Mouse (Mus musculus) midbrain, embryonic 12.5 days (tissue): ENCODE data around the gene Pkd1. TPM values are rescaled to one million over a fixed set of nuclear protein-coding genes. Genes with fewer than 3 reads are reported as not detected.
A peak's percentile ranks its signal among the peaks of the same experiment; 100 is the strongest.

Experiments used
- ATAC-seq: fragments of 200-750 bp; cut with Nextera tagmentation; 2 replicates; pipeline ENCODE4 v1.8.0; 2017; ENCODE audit warnings: low read depth, moderate TSS enrichment, moderate library complexity; ENCODE audit not compliant: low FRiP score
- H3K27ac ChIP-seq: fragments of 300-500 bp; sonication (generic); replicated peaks from 2 replicates; pipeline ENCODE4 v1.5.1; 2016; ENCODE audit warnings: mild to moderate bottlenecking
- H3K27me3 ChIP-seq: fragments of 300-500 bp; sonication (generic); 2 replicates; pipeline ENCODE4 v1.6.1; 2016; ENCODE audit warnings: mild to moderate bottlenecking
- H3K36me3 ChIP-seq: fragments of 300-500 bp; sonication (generic); 2 replicates; pipeline ENCODE4 v1.6.1; 2016
- H3K4me1 ChIP-seq: fragments of 300-500 bp; sonication (generic); 2 replicates; pipeline ENCODE4 v1.6.1; 2016
- H3K4me2 ChIP-seq: fragments of 300-500 bp; sonication (generic); replicated peaks from 2 replicates; pipeline ENCODE4 v1.6.1; 2016; ENCODE audit warnings: mild to moderate bottlenecking, moderate library complexity
- H3K4me3 ChIP-seq: fragments of 300-500 bp; sonication (generic); 2 replicates; pipeline ENCODE4 v1.5.1; 2016; ENCODE audit warnings: mild to moderate bottlenecking
- H3K9ac ChIP-seq: fragments of 300-500 bp; sonication (generic); replicated peaks from 2 replicates; pipeline ENCODE4 v1.6.1; 2016; ENCODE audit warnings: mild to moderate bottlenecking, moderate library complexity
- H3K9me3 ChIP-seq: fragments of 300-500 bp; sonication (generic); 2 replicates; pipeline ENCODE4 v1.6.1; 2016; ENCODE audit warnings: mild to moderate bottlenecking
- WGBS: fragments of 180-500 bp; shearing (Covaris S2); methylation state at CpG from one replicate; pipeline ENCODE4 v1.1.7; 2016; 5-methylcytosine and 5-hydroxymethylcytosine counted together
- polyA plus RNA-seq: library from polyadenylated mRNA; unstranded; fragments of >200 nt; fragmentation: Nextera tagmentation; extraction: Ambion mirVana; gene quantifications from 2 replicates; pipeline ENCODE4 v1.2.1, GENCODE M21; 2016

Gene Pkd1
- polyA plus RNA-seq, 1 experiment from 2014 or later = 27.1 TPM

DNA sequence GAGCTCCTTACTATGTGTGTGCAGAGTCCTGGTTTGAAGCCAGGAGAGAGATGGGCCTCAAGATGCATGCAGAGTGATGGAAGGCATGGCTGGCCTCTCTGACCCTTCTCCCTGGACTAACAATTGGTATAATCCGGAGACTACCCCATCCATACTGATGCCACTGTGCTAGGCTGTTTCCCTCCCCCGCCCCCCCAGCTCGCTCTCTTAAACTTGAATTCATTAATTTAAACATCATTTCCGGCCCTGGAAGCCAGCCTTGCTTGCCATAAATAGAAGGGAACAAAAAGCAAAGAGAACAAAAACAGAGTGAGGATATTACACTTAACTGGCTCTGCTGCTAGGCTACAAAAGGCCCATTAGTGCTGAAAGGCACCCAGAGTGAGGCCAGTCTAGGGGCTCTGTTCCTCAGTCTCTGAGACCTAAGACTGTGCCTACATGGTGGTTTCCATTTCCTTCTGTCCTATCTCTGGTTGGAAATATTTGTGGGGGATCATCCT, 9.0 kb downstream of the Pkd1 start:
- WGBS = 20% methylated on average over 4 of the region's 4 CpGs
- peak overlapping the region; percentile 78 for H3K27ac ChIP-seq
- H3K9me3 ChIP-seq = no peaks in the 10 kb centered on the region
- no peak overlapping the region; the same call in 1 of the 2 replicates for H3K9ac ChIP-seq
- no peaks in the 10 kb centered on the region for H3K27me3 ChIP-seq
- ATAC-seq = peak; percentile 70; the same call in 1 of the 2 replicates
- H3K36me3 ChIP-seq = no peaks in the 10 kb centered on the region
- H3K4me3 ChIP-seq = no peak overlapping the region
- H3K4me1 ChIP-seq = peaks cover 25% of the 10 kb centered on the region
- H3K4me2 ChIP-seq = peak overlapping the region; percentile 3; the same call in 1 of the 2 replicates

DNA sequence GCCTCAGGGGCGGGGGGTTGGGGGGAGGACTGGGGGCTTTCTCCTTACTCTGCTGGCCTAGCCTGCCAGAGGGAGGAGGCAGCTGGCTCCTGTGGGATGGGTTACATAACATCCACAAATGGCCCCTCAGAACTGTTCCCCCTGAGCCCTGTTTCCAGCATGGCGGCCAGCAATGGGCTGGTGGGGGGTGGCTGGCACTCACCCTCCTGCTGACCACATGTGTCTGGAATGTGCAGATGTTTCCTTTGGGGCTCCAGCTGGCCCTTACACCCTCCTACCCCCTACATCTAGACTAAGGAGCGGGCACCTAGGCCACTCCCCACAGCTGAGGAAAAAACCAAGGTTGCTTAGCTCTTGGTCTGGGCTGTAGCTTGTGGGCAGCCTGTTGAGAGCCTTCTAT, 9.5 kb downstream of the Pkd1 start:
- Histone ChIP-seq H3K4me2 (0 out of 2 replicates have a peak overlapping the region, but pooled peaks have one; percentile 1), H3K27ac (peak overlapping the region; percentile 78), H3K4me1 (peaks cover 25% of the 10 kb centered on the region), H3K27me3 (no peaks in the 10 kb centered on the region), H3K36me3 (no peaks in the 10 kb centered on the region), H3K9ac (no peak overlapping the region), H3K4me3 (no peak overlapping the region), H3K9me3 (no peaks in the 10 kb centered on the region)
- WGBS = 55% methylated on average over 3 of the region's 3 CpGs
- peak; percentile 27; the same call in 1 of the 2 replicates for ATAC-seq

DNA sequence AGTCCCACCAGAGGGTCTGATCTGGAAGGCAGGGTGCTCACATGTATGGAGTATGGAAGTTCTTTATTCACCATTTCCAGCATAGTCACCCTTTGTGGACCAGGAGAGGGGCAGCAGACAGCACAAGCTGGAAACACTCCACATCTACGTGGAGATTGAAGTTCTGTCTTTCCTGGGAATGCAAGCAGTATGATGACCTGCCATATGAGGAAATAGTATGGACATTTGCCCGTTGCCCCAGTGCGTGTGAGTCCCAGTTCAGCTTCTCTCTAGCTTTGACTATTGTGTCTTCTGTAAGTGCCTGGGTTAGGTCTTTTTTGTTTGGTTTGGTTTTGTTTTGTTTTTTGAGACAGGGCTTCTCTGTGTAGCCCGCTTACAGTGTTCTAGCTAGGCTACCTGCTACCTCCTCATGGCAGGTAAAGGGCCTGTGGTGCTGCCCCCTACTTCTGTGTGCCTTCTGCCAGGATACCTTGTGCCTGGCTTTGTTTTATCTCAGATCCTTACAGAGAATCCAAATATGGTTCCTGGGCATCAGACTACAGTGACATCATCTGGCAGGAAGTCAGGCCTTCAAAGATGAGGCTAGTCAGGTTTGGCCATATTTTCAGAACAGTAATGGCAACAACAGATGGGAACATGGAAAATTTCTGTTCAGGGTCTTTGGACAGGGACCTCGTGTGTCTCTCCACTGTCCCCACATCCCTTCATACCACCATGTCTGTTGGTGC, 10.8 kb downstream of the Pkd1 start:
- Histone ChIP-seq H3K27me3 (no peaks in the 10 kb centered on the region), H3K9ac (no peak overlapping the region), H3K4me2 (no peak overlapping the region), H3K9me3 (no peaks in the 10 kb centered on the region), H3K36me3 (peaks cover 6% of the 10 kb centered on the region), H3K4me1 (peaks cover 25% of the 10 kb centered on the region), H3K4me3 (no peak overlapping the region), H3K27ac (no peak overlapping the region)
- no peak for ATAC-seq
- WGBS = 92% methylated on average over 5 of the region's 5 CpGs

DNA sequence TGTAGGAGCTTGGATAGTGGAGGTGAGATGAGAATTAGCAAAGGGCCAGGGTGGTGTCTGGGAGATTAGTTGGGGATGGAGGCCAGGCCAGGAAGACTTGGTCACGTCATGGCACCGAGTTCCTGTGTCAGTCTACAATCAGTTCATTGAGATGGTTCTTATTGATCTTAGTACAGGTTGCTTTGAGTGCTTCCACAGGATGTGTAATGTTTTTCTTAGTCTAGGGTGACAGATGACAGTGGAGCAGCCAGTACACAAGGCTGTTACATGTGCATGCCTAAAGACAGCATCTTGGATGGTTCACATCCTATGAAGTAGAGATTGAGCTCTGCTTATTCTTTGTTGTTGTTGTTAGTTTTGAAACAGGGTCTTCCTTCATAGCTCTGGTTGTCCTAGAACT, 12.0 kb downstream of the Pkd1 start:
- Histone ChIP-seq H3K9ac (no peak overlapping the region), H3K36me3 (peaks cover 15% of the 10 kb centered on the region), H3K4me3 (no peak overlapping the region), H3K27ac (no peak overlapping the region), H3K27me3 (no peaks in the 10 kb centered on the region), H3K4me1 (peaks cover 25% of the 10 kb centered on the region), H3K4me2 (no peak overlapping the region), H3K9me3 (no peaks in the 10 kb centered on the region)
- WGBS = 96% methylated on average over 2 of the region's 2 CpGs
- no peak for ATAC-seq

DNA sequence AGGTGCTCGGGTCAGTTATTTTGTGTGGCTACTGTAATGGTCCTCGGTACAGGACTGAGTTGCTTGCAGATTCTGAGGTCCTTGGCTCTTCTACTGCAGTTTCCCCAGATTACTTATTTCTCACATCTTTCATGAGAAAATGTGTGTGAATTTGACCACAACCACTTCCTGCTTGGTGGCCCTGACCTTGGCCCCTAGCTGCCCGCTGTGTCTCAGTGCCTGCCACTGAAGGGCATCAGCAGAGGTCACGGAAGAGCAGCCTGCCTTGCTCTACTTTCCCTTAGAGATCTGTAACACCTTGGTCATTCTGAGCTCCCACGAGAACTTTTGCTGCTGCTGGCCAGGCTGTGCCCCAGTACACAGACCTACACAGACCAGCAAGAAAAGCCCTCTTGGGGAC, 14.0 kb downstream of the Pkd1 start:
- Histone ChIP-seq H3K36me3 (peaks cover 26% of the 10 kb centered on the region), H3K27me3 (no peaks in the 10 kb centered on the region), H3K4me3 (no peak overlapping the region), H3K4me1 (peaks cover 14% of the 10 kb centered on the region), H3K9ac (no peak overlapping the region), H3K27ac (no peak overlapping the region), H3K4me2 (no peak overlapping the region), H3K9me3 (no peaks in the 10 kb centered on the region)
- WGBS = 79% methylated on average over 5 of the region's 5 CpGs
- ATAC-seq = no peak

DNA sequence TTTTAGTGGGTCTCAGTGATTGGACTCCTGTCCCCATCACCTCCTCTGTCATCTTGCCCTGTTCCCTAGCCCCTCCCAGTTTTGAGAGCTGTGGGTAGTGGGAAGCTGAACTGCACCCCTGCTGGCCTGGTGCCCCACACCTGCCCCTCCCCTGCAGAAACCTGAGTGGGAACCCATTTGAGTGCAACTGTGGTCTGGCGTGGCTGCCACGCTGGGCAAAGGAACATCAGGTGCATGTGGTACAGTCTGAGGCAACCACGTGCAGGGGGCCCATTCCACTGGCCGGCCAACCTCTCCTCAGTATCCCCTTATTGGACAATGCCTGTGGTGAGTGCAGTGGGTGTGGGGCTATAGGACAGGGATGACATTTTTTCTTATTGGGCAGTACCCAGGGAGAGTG, 14.8 kb downstream of the Pkd1 start:
- ATAC-seq = no peak
- H3K4me2 ChIP-seq = no peak overlapping the region
- WGBS = 89% methylated on average over 4 of the region's 4 CpGs
- H3K27me3 ChIP-seq = no peaks in the 10 kb centered on the region
- H3K9me3 ChIP-seq = no peaks in the 10 kb centered on the region
- H3K4me3 ChIP-seq = no peak overlapping the region
- peaks cover 30% of the 10 kb centered on the region for H3K36me3 ChIP-seq
- peaks cover 6% of the 10 kb centered on the region for H3K4me1 ChIP-seq
- H3K9ac ChIP-seq = no peak overlapping the region
- no peak overlapping the region for H3K27ac ChIP-seq

DNA sequence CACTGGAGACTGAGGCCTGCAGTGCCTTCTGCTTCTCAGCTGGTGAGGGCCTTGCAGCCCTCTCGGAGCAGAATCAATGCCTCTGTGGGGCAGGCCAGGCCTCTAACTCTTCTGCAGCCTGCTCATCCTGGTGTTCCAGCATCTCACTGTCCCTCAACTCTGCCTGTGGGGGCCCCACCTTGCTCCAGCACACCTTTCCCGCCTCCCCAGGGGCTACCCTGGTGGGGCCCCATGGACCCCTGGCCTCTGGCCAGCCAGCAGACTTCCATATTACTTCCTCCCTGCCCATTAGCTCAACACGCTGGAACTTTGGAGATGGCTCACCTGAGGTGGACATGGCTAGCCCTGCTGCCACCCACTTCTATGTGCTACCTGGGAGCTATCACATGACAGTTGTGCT, 15.5 kb downstream of the Pkd1 start:
- no peak overlapping the region for H3K27ac ChIP-seq
- no peak for ATAC-seq
- peaks cover 37% of the 10 kb centered on the region for H3K36me3 ChIP-seq
- no peak overlapping the region for H3K4me3 ChIP-seq
- H3K4me1 ChIP-seq = 0 out of 2 replicates have a peak, but pooled peaks cover 4% of the 10 kb centered on the region
- 93% methylated on average over 3 of the region's 3 CpGs for WGBS
- H3K9ac ChIP-seq = no peak overlapping the region
- H3K27me3 ChIP-seq = no peaks in the 10 kb centered on the region
- H3K9me3 ChIP-seq = no peaks in the 10 kb centered on the region
- no peak overlapping the region for H3K4me2 ChIP-seq

DNA sequence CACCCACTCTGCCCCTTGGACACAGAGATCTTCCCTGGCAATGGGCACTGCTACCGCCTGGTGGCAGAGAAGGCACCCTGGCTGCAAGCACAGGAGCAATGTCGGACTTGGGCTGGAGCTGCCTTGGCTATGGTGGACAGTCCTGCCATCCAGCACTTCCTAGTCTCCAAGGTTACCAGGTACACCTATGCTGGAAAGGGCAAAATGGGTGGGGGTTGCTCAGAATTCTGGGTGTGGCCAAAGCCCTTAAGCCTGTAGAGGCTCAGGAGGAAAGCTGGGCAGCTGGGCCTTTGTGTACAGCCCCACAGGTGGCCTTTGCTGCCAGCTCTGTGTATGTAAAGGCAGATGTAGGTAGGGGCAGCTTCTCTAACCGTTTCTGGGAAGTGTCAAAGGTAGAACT, 16.2 kb downstream of the Pkd1 start:
- Histone ChIP-seq H3K27me3 (no peaks in the 10 kb centered on the region), H3K4me3 (no peak overlapping the region), H3K4me1 (0 out of 2 replicates have a peak, but pooled peaks cover 4% of the 10 kb centered on the region), H3K9ac (no peak overlapping the region), H3K27ac (no peak overlapping the region), H3K9me3 (no peaks in the 10 kb centered on the region), H3K36me3 (peaks cover 44% of the 10 kb centered on the region), H3K4me2 (no peak overlapping the region)
- 67% methylated on average over 3 of the region's 3 CpGs for WGBS
- ATAC-seq = no peak

DNA sequence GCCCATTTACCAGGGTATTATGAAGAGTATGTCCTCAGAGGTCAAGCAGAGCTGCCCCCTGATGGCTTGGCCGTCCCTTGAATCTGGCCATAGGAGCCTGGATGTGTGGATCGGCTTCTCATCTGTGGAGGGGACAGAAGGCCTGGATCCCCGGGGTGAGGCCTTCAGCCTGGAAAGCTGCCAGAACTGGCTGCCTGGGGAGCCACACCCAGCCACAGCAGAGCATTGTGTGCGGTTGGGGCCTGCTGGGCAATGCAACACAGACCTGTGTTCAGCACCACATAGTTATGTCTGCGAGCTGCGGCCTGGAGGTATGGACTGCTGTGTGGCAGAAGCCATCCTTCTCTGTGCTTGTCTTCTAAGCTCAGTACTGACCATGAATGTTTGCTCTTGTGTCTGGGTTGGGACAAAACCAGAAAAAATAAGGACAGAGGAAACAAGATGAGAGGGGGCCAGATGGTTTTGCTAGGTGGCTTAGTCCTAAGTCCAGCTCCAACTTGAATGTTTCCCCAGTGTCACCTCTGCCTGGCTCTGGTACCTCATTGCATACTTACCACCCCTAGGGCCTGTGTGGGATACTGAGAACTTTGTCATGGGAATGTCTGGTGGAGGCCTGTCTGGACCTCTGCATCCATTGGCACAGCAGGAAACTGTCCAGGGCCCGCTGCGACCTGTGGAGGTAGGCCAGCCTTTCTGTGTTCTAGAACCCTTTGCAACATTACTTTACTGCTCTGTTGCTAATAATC, 17.6 kb downstream of the Pkd1 start:
- H3K9ac ChIP-seq = no peak overlapping the region
- H3K27ac ChIP-seq = no peak overlapping the region
- no peak overlapping the region for H3K4me3 ChIP-seq
- no peaks in the 10 kb centered on the region for H3K9me3 ChIP-seq
- H3K27me3 ChIP-seq = no peaks in the 10 kb centered on the region
- no peak for ATAC-seq
- 0 out of 2 replicates have a peak, but pooled peaks cover 4% of the 10 kb centered on the region for H3K4me1 ChIP-seq
- no peak overlapping the region for H3K4me2 ChIP-seq
- H3K36me3 ChIP-seq = peaks cover 58% of the 10 kb centered on the region
- WGBS = 80% methylated on average over 8 of the region's 8 CpGs

DNA sequence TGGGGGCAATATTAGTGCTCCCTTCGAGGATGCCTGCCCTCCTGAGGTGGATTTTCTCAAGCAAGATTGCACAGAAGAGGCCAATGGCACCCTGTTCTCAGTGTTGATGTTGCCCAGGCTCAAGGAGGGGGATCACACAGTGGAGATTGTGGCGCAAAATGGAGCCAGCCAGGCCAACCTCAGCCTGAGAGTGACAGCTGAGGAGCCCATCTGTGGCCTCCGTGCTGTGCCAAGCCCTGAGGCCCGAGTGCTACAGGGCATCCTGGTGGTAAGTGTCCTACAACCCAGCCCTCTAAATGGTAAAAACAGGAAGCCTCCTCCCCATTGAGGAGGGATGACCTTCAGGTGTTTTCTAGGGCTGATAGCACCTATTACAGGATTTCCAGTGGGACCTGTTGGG, 20.2 kb downstream of the Pkd1 start:
- Histone ChIP-seq H3K9ac (no peak overlapping the region), H3K36me3 (peaks cover 83% of the 10 kb centered on the region), H3K4me1 (no peaks in the 10 kb centered on the region), H3K9me3 (no peaks in the 10 kb centered on the region), H3K27me3 (no peaks in the 10 kb centered on the region), H3K4me2 (no peak overlapping the region), H3K4me3 (no peak overlapping the region), H3K27ac (no peak overlapping the region)
- WGBS = 92% methylated on average over 4 of the region's 4 CpGs
- ATAC-seq = no peak

DNA sequence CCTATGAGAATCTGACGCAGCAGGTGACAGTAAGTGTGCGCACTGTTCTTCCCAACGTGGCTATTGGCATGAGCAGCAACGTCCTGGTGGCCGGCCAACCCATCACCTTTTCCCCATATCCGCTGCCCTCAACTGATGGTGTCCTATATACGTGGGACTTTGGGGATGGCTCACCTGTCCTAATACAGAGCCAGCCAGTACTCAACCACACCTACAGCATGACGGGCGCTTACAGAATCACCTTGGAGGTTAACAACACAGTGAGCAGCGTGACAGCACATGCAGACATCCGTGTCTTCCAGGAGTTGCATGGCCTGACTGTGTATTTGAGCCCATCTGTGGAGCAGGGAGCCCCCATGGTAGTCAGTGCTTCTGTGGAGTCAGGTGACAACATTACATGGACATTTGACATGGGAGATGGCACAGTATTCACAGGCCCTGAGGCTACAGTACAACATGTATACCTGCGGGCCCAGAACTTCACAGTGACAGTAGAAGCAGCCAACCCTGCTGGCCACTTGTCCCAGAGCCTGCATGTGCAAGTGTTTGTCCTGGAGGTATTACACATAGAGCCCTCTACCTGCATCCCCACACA, 23.1 kb downstream of the Pkd1 start:
- no peak overlapping the region for H3K9ac ChIP-seq
- no peaks in the 10 kb centered on the region for H3K4me1 ChIP-seq
- no peak overlapping the region for H3K4me3 ChIP-seq
- peaks cover 79% of the 10 kb centered on the region for H3K36me3 ChIP-seq
- no peak for ATAC-seq
- no peak overlapping the region for H3K4me2 ChIP-seq
- 95% methylated on average over 12 of the region's 12 CpGs for WGBS
- H3K27ac ChIP-seq = no peak overlapping the region
- H3K27me3 ChIP-seq = no peaks in the 10 kb centered on the region
- H3K9me3 ChIP-seq = no peaks in the 10 kb centered on the region

DNA sequence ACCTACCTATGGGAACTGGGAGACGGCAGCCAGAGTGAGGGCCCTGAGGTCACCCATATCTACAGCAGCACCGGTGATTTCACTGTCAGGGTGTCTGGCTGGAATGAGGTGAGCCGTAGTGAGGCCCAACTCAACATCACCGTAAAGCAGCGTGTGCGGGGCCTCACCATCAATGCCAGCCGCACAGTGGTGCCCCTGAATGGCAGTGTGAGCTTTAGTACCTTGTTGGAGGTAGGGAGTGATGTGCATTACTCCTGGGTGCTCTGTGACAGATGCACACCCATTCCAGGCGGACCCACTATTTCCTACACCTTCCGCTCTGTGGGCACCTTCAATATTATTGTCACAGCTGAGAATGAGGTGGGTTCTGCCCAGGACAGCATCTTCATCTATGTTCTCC, 24.2 kb downstream of the Pkd1 start:
- 96% methylated on average over 9 of the region's 9 CpGs for WGBS
- no peak for ATAC-seq
- no peaks in the 10 kb centered on the region for H3K9me3 ChIP-seq

More for the DNA sequence above, 24.2 kb downstream of the Pkd1 start:
- no peak overlapping the region for H3K4me2 ChIP-seq
- H3K36me3 ChIP-seq = peaks cover 83% of the 10 kb centered on the region
- H3K27me3 ChIP-seq = no peaks in the 10 kb centered on the region
- H3K4me1 ChIP-seq = no peaks in the 10 kb centered on the region
- no peak overlapping the region for H3K9ac ChIP-seq
- no peak overlapping the region for H3K27ac ChIP-seq
- H3K4me3 ChIP-seq = no peak overlapping the region
